Mouse (Mus musculus) adrenal gland, adult (tissue): ENCODE data around the gene Ica1.

ENCODE experiments used
- DNase-seq, 2 experiments: peaks; one replicate each; pipeline ENCODE4 v3.0.0; 2022 to 2023; ENCODE audit warnings: low spot score in 1 of 2; ENCODE audit not compliant: inconsistent age in 2 of 2

Ica1 gene

DNA sequence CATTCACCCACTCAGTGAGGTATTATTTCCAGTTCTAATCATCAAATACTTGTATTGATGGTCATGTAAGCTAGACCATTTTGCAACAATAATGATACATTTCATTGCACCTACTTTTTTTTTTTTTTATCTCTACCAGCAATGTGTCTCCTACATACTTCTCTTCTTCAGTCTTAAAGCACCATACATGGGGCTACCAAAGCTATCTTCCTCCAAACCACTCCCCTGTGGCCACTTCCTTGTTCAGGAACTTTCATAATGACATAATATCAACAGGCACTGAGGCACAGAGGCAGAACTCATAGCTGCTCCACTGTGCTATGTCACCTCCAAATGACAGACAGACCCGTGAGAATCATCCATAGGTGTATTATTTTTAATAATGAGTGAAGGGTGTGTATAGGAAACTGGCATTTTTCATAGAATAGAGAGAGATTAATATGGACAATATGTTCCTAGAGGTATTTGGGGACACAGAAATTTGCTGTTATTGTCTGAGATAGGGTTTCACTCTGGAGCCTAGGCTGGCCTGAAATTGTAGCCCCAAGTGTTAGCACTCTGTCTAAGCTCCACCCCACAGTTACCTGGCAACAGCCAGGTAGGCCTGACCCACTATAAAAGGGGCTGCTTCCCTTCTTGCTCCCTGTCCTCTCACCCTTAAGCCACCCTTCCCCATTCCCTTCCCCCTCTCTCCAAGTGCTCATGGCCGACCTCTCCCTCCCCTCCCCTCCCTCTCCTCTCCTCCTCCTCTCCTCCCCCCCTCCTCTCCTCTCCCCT lies 86.9 kb downstream of the Ica1 start:
- no peak for DNase-seq

DNA sequence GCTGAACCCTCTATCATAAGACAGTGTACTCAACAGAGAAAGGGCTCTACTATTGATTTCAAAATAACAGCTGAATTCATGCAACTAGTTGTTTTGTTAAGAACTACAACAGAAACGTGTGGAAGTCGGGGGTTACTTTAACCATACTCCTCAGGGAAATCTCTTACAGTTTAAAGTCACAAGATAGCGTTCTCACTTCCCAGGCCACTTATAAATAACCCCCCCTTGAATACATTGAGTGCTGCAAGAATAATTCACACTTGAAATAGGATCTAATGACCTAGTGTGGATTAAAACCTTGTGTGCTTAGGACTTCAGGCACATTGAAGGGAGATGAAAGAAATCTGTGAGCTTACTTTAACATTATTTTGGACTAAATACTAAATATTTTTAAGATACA lies 87.8 kb downstream of the Ica1 start:
- DNase-seq, result no peak

DNA sequence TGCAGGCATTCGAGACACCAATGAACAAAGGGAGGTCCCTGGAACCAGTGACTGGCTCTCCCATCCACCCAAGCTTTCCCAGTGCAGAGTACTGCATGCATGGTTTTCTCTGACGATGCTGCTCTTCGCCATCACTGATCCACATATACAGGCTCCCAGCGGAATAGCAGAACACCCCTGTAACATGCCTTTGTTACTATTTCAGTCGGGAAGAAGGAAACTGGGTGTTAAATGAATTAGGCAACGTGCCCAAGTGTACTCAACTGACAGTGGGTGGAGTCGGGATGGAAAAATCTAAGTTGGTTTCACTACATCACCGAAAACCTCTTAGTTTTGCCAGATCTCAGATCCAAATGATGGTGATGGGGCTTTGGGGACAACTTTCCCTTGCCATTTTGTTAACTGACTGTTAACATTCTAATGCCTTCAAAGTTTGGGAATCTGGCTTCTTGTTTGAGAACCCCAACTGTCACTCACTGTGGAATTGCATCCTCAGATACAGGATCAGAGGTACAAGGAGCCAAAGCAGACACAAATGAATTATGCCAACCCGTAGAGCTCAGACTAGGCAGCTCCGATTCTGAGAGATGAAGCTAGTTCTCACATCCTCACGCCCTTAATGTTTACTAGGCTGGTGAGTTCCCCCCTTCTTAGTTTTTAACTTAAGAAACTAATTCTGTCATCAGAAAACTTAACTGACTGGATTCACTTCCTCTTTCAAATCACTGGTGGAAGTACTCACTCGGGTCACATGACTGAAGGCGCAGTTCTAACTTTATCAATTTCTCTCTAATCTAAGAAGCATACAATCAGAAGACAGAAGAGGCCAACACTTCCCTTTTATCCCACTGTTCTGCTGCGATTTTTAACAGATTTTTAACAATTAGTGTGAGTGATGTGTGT lies 91.4 kb downstream of the Ica1 start:
- no peak for DNase-seq

DNA sequence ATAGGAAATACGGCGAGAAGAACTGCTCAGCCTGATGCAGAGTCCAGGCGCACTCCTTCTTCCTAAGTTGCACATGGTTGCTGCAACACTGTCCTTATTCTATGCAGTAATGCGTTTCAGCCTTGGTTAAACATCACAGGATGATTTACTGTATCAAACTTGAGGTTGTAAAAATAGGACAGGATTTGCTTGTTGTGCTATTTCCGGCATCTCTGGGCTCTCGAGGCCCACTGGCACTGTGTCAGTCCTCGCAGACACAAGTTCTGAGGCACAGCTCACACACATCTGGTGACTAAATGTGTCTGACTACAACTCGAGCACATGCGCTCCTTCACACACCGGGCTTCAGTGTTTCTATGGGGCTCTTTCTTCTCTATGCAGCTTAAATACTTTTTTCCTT lies 94.9 kb downstream of the Ica1 start:
- DNase-seq, result no peak

DNA sequence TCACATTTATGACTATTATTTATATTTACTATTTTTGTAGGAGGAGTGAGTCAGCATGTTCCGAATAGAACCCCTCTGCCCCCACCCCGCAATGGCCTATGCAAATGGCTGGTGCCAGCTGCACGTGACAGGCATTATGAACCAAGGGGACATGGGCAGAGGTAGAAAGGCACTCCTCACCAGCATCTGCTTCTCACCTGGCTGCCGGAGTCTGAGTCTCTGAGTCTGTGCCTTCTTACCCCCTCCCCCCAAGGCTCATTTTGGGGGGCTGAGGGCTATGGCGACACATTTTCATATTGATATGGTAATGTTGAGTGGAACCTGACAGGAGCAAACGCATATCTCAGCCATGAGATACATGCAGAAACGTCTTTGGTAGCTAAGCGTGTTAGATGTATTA lies 97.4 kb downstream of the Ica1 start:
- no peak for DNase-seq

DNA sequence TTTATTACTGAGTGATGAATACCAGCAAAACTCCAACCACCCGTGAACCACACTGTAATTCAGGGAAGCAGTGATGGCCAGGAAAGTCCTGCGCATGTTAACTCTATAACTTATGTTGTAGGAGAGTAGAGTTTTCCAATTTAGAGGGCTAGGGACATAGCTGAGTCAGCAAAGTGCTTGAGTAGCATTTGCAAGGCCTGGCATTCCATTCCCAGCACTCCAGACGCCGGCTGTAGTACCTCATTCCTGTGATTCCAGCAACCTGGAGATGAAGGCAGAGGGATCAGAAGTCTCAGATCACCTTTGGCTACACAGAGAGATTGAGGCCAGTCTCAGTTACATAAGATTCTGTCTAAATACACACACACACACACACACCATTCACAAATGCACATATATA lies 105.3 kb downstream of the Ica1 start:
- DNase-seq, result no peak

DNA sequence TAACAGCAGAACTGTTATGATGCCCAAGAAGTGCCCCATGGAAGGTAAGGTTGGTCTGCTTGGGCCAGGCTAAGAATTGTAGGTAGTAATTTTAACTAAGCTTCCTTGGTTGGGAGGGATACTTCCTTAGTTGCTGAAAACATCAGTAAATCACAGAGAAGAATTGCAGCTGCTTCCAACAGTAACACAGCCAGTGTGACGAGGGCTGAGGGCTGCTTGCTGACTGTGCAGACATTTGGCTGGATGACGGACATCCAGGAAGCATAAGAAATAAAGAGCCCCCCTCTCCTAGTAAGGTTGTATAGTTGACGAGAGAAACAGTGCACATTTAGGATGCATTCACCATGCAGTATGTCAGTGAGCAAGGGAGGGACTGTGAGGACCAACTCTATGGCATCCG lies 108.9 kb downstream of the Ica1 start:
- no peak for DNase-seq

DNA sequence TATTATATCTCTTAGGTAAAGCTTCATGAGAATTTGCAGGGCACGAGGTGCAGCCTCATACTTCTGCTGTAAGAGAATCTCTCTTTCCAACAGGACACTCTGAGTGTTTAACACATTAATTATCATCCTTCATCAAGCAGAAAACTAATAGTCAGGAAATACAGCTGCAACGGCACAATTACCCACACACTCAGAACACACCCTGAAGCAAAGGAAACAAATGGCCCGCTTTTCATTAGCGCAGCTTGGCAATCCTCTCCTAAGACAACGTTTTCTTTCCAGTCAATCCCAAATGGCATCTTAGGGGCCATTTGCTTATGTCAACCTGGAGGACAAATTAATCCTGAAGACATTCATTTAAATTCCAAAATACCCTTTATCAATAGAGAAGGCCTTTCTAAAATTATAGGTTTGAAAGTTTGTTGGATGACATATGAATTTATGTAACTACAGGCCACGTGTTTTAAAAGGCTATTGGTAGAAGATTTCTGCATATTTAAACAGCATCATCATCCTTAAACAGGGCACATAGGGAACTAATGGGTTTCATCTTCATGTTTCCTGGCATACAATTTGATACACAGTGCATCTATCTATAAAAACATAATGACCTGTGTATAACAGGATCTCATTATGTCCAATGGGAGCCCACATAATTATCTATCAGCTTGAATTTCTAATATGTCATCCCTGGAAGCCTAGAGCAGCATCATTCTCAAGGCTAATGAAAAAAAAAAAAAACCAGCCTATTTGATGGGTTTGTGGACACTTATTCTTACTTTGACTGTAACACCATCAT lies 110.1 kb downstream of the Ica1 start:
- DNase-seq, result no peak

DNA sequence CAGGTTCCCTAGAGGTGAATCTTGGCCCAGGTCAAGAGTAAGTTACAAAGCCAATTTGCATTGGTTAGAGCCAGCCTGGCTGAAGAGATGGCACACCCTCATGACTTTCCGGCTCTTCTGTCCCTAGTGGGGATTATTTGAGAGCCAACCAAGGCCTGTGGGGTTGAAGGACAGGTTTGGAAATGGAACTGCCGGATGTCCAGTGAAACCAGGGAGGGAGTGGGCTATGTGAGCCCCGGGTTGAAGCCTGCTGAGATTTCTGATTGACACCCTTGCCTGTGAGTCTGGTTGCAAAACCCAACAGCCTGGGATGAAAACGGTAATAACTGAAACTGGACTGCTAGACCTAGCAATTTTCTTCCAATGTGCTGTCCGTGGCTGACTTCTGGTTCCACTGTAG lies 112.5 kb downstream of the Ica1 start:
- no peak for DNase-seq

DNA sequence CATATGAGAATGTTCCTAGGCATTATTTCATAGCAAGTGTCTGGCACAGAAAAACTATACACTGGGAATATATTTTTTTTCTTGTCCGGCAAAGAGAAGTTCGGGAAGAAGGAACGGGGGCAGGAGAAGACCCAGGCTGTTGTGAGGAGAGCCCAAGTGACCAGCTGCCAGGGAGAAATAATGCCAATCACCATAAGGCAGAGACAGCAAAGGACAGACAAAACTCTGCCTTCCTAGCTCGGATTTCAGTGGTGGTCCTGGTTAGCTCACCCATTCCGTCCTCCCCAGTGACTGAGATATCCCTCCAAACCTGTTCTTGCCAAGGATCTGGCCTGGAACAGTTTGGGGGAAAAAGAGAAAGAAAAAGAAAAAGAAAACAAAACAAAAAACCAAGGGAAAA lies 113.3 kb downstream of the Ica1 start:
- no peak for DNase-seq

DNA sequence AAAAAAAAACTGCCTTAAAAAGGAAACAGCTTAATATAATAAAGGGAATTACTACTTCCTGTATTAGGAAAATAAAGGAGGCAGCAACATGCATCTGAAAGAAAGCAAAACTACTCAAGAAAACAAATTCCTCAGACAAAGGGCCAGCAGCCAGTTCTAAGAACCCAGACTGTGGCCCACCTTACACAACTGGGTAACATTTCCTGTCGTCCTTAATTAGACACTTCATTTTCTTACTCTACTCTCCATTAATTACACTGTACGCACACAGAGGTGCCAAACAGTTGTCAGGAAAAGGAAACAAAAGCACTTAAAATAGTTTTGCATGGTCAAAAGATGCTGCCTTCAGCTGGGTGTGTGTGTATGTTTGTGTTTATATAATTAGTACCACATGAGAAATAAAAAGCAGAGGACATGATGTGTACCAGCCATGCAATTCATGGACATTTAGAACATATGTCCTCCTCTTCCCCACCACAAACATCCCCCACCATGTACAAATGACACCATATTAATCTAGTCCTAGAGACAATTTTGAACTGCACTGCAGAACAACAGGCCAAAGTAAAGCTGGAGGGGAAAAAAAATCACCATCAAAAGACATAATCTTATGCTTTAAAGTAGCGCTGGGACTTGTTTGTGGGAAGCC lies 115.1 kb downstream of the Ica1 start:
- no peak for DNase-seq

DNA sequence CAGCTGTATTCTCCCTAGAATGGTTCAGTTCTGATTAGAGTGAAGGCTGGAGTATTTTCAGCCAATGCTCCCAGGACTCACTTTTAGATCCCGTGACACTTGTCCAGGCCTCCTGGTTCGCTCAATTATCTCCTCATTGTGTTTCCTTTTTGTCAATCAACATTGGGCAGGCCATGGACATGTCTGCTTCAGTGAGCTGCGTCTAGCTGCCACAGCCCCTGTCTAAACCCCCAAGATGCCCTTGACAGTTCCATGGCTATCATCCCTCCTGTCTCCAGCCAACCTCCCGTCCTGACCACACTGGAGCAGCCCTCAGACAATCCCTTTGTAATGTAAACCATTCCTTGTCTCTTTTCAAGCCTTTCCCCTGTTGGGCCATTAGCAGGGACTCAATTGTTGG lies 116.9 kb downstream of the Ica1 start:
- DNase-seq, result no peak

DNA sequence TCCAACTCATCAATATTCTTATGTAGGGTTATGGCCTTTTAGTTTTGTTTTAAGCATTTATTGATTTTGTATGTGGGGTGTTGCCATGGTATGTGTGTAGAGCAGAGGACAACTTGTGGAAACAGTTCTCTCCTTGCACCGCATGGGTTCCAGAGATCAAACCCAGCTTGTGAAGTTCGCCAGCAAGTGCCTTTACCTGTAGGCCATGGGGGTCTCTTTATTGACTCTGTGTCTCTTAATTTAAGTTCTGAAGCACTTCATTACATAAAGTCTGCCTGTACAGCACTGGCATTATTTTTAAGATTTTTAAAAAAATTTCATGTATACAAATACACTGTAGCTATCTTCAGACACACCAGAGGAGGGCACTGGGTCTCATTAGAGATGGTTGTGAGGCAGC lies 118.2 kb downstream of the Ica1 start:
- DNase-seq, result no peak

DNA sequence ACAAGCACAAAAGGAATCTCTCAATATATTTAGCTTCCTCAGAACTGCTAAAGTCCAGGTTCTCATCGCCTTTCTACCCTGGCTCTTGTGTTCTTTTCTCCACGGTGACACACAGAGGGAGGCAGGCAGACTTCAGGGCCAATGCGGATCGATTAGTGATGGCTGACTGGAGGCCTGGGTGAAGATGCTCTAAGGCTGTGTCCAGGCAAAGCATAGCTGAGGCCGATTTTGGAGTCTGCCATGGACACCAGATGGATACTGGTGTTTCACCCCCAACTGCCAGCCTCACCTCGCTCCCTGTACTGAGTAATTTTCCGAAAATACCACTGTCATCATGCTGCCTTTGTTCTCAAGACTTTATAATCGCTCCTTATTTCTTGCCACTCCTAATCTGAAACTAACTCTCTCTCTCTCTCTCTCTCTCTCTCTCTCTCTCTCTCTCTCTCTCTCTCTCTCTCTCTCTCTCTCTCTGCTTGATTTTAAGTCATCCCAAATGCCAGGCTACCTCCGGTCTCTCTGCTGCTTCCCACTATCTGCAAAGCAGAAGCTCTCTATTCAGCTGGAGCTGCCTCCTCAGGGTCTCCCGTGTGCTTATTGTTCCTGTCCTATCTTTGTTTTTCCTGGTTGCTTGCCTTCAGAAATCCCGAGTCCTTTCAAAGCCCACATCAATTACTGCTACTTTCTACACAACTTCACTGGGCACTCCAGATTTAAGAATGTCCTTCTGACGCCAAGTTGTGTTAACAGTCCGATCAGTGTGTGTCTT lies 118.9 kb downstream of the Ica1 start:
- no peak for DNase-seq

DNA sequence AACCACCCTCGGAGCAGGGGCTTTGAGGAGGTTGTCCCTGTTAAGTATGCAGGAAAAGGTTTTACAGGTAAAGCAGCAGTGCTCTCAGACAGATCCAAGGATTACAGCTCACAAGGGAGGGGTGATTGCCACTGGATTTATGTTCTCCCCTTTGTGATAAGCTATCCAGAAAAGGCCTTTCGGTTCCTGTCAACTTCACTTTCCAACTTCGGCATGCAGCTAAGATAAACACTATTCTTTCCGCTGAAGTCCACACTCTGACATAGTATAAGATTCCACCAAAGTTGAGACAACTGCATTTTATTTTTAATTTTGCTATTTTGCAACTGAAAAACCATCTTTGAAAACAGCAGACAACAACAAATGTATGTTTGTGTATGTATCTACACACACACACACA lies 119.9 kb downstream of the Ica1 start:
- DNase-seq, result no peak

DNA sequence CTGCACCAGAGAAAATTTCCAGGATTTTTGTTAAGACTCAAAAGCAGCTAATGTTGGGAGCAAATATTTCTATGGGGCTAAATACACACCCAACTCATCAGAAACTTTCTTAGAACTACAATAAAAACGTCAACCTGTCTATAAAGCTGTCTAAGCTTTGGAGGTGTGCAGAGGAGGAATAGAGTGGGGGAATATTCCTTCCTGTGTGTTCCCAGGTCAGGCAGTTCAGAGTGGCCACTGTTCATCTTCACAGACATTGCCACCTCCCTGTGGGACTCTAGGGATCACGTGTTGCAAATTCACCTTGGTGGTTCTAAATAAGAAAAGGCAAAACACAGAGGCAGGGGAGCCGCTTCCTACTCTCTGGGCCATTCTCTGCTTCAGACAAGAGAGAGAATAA lies 120.8 kb downstream of the Ica1 start:
- no peak for DNase-seq

DNA sequence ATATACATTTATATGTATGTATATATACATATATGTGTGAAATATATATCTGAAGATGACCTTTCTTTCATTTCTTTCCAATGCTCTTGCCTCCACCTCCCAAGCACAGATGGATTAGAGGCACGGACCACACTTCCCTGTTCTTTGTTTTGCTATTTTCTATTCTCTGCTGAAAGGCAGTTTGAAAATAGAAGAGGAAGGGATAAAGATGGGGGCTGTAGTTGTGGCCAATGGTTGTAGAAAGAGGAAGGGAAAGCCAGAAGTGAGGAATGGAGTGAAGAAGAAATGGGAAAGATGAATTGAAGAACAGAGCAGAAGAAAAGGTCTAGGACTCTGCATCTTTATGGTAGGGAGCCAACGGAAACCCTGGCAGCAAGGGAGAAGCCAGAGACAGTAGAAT lies 122.8 kb downstream of the Ica1 start:
- DNase-seq, result no peak

DNA sequence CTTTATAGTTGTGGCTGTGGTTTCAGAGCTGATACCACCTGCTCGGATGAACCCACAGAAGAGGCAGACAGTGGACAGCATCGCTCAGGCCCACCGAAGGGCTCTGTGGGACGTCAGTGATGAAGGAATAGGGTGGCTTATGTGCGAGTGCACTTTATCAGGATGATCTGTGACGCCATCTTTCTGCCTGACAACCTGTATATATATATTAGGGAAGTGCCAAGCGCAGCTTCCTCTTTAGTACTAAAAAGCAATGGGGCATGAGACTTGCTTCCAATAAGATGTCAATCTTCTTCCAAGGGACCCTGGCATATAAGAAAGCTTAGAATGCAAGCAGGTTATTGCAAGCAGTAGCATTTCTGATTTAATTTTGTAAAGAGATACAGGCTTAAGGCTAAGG lies 127.9 kb downstream of the Ica1 start:
- no peak for DNase-seq

DNA sequence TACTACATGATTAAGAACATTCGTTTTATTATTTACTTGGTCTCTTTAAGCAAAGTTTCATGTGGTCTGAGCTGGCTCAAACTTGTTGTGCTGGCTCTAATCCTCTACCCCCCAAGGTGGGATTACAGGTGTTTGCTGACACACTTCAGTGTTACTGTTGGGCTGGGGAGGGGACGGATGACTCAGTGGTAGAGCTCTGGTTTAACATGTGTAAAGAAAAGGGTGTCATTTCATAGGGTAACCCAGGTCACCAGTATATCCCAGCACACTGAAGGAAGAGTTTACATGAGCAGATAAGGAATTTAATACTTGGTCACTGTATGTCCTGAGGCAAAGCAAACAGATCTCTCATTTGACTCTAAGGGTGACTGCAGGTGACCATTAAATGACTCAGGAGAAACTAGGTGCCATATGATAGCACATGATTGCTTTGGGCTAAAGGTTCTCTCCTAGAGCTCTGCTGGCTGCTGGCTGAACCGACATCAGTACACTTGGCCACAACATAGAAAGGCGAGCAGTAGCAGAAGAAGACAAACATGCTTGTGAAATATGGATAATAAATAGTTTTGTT lies 128.9 kb downstream of the Ica1 start:
- DNase-seq, result no peak
